Mouse (Mus musculus): ENCODE measurements around the gene Wdr95. TPM values are rescaled to one million over a fixed set of nuclear protein-coding genes. Genes with fewer than 3 reads are reported as not detected.

Wdr95 gene
- total and polyA plus RNA-seq, 3 experiments = not detected

GRCm38 (mm10) chr5:149655636-149656035, 127.2 kb downstream of the Wdr95 start:
- Histone ChIP-seq H3K27me3 (ENCODE audit: control insufficient read depth in 1 of 2, insufficient read depth in 2 of 2, low read length in 2 of 2) (no peaks in the 10 kb centered on the region), H3K9ac (ENCODE audit: control insufficient read depth, low read depth, low read length, poor library complexity, severe bottlenecking) (no peak overlapping the region), H3K79me2 (ENCODE audit: control insufficient read depth, insufficient read depth, low read length, poor library complexity) (no peaks in the 10 kb centered on the region), H3K36me3 (ENCODE audit: control insufficient read depth in 1 of 2, insufficient read depth in 2 of 2, low read length in 2 of 2) (peaks cover 0 to 12% of the 10 kb centered on the region in 2 experiments; a peak in 2 of 4 replicates), H3K9me3 (replicated peaks; ENCODE audit: insufficient read depth, low read length) (no peaks in the 10 kb centered on the region), H3K4me1 (ENCODE audit: control insufficient read depth in 1 of 2, insufficient read depth in 2 of 2, low read length in 2 of 2) (peaks cover 2 to 16% of the 10 kb centered on the region in 2 experiments; a peak in 3 of 4 replicates), H3K4me3 (ENCODE audit: control insufficient read depth in 1 of 2, insufficient read depth in 1 of 2, low read depth in 2 of 2, low read length in 2 of 2) (no peak overlapping the region), H3K27ac (ENCODE audit: control insufficient read depth, low read depth, low read length) (no peak overlapping the region)
- TF ChIP-seq NRF1 (IDR thresholded peaks at IDR 0.05; ENCODE audit: insufficient read depth, low read depth, low read length, poor library complexity, severe bottlenecking) (no peak), EP300 (IDR thresholded peaks at IDR 0.05; ENCODE audit: low read depth in 1 of 2, low read length in 2 of 2) (no peak), ELF1 (IDR thresholded peaks at IDR 0.05; ENCODE audit: low read depth, low read length) (no peak), ZNF384 (IDR thresholded peaks at IDR 0.05; ENCODE audit: low read depth, low read length) (no peak), POLR2A (IDR thresholded peaks at IDR 0.05; ENCODE audit: control insufficient read depth in 1 of 2, insufficient read depth in 1 of 2, low read depth in 1 of 2, low read length in 2 of 2, poor library complexity in 1 of 2) (no peak), MXI1 (IDR thresholded peaks at IDR 0.05; ENCODE audit: low read depth, low read length) (no peak), GATA1 (IDR thresholded peaks at IDR 0.05; ENCODE audit: low read depth, low read length) (no peak), RCOR1 (IDR thresholded peaks at IDR 0.05; ENCODE audit: low read depth, low read length) (no peak), ZKSCAN1 (IDR thresholded peaks at IDR 0.05; ENCODE audit: low read depth, low read length) (no peak), CHD1 (IDR thresholded peaks at IDR 0.05; ENCODE audit: low read depth, low read length) (no peak), MAFK (IDR thresholded peaks at IDR 0.05; ENCODE audit: borderline replicate concordance, low read depth, low read length) (no peak), MAZ (IDR thresholded peaks at IDR 0.05; ENCODE audit: low read depth, low read length) (no peak), SMC3 (IDR thresholded peaks at IDR 0.05; ENCODE audit: low read depth, low read length) (no peak), CHD2 (IDR thresholded peaks at IDR 0.05; ENCODE audit: low read length) (no peak), RAD21 (IDR thresholded peaks at IDR 0.05; ENCODE audit: low read depth, low read length) (no peak), GABPA (IDR thresholded peaks at IDR 0.05; ENCODE audit: low read depth, low read length) (no peak)
- no peak for DNase-seq (ENCODE audit: low read depth, low spot score)

GRCm38 (mm10) chr5:149658022-149658421, 129.5 kb downstream of the Wdr95 start:
- peaks cover 0 to 12% of the 10 kb centered on the region in 2 experiments; a peak in 2 of 4 replicates for H3K36me3 ChIP-seq (ENCODE audit: control insufficient read depth in 1 of 2, insufficient read depth in 2 of 2, low read length in 2 of 2)
- TF ChIP-seq MAZ (IDR thresholded peaks at IDR 0.05; ENCODE audit: low read depth, low read length) = no peak
- no peak for TF ChIP-seq TBP (IDR thresholded peaks at IDR 0.05; ENCODE audit: low read depth, low read length)
- no peak for TF ChIP-seq POLR2A (IDR thresholded peaks at IDR 0.05; ENCODE audit: control insufficient read depth in 1 of 2, insufficient read depth in 1 of 2, low read depth in 1 of 2, low read length in 2 of 2, poor library complexity in 1 of 2)
- no peak for TF ChIP-seq CHD2 (IDR thresholded peaks at IDR 0.05; ENCODE audit: low read length)
- TF ChIP-seq SIN3A (IDR thresholded peaks at IDR 0.05; ENCODE audit: low read length) = no peak
- TF ChIP-seq GABPA (IDR thresholded peaks at IDR 0.05; ENCODE audit: low read depth, low read length) = no peak
- no peak for TF ChIP-seq ELF1 (IDR thresholded peaks at IDR 0.05; ENCODE audit: low read depth, low read length)
- no peak for TF ChIP-seq MAX (IDR thresholded peaks at IDR 0.05; ENCODE audit: low read length)
- TF ChIP-seq RAD21 (IDR thresholded peaks at IDR 0.05; ENCODE audit: low read depth, low read length) = no peak
- no peak for TF ChIP-seq E2F4 (IDR thresholded peaks at IDR 0.05; ENCODE audit: borderline replicate concordance, low read depth, low read length)
- TF ChIP-seq NELFE (IDR thresholded peaks at IDR 0.05; ENCODE audit: low read depth, low read length) = no peak
- no peak for TF ChIP-seq CHD1 (IDR thresholded peaks at IDR 0.05; ENCODE audit: low read depth, low read length)
- no peak for TF ChIP-seq ZC3H11A (IDR thresholded peaks at IDR 0.05; ENCODE audit: low read depth, low read length)
- no peak for TF ChIP-seq POLR2AphosphoS2 (IDR thresholded peaks at IDR 0.05; ENCODE audit: low read length)
- peak; percentile 57; the same call in 1 of the 2 replicates for TF ChIP-seq ZNF384 (IDR thresholded peaks at IDR 0.05; ENCODE audit: low read depth, low read length)
- TF ChIP-seq POLR2AphosphoS5 (IDR thresholded peaks at IDR 0.05; ENCODE audit: borderline replicate concordance, low read depth, low read length) = no peak
- no peak for TF ChIP-seq RCOR1 (IDR thresholded peaks at IDR 0.05; ENCODE audit: low read depth, low read length)
- TF ChIP-seq MYC (IDR thresholded peaks at IDR 0.05; ENCODE audit: low read depth, low read length) = peak; percentile 77; the same call in 1 of the 2 replicates
- no peak for TF ChIP-seq MYB (IDR thresholded peaks at IDR 0.05; ENCODE audit: low read depth, low read length)
- no peak for TF ChIP-seq TAL1 (IDR thresholded peaks at IDR 0.05; ENCODE audit: low read length)
- TF ChIP-seq TCF12 (IDR thresholded peaks at IDR 0.05; ENCODE audit: low read depth, low read length) = no peak
- peak in 2 of 3 experiments; percentile 20 to 43; a peak in 4 of 6 replicates for TF ChIP-seq CTCF (IDR thresholded peaks at IDR 0.05 in 2 of 3, conservative IDR thresholded peaks at IDR 0.05 in 1 of 3; ENCODE audit: control insufficient read depth in 1 of 3, insufficient read depth in 1 of 3, low read depth in 2 of 3, low read length in 3 of 3, poor library complexity in 1 of 3, severe bottlenecking in 1 of 3)
- H3K4me3 ChIP-seq (ENCODE audit: control insufficient read depth in 1 of 2, insufficient read depth in 1 of 2, low read depth in 2 of 2, low read length in 2 of 2) = no peak overlapping the region
- H3K27ac ChIP-seq (ENCODE audit: control insufficient read depth, low read depth, low read length) = no peak overlapping the region
- no peak overlapping the region for H3K9ac ChIP-seq (ENCODE audit: control insufficient read depth, low read depth, low read length, poor library complexity, severe bottlenecking)
- H3K9me3 ChIP-seq (replicated peaks; ENCODE audit: insufficient read depth, low read length) = no peaks in the 10 kb centered on the region
- H3K79me2 ChIP-seq (ENCODE audit: control insufficient read depth, insufficient read depth, low read length, poor library complexity) = no peaks in the 10 kb centered on the region
- H3K4me1 ChIP-seq (ENCODE audit: control insufficient read depth in 1 of 2, insufficient read depth in 2 of 2, low read length in 2 of 2) = peaks cover 2 to 16% of the 10 kb centered on the region in 2 experiments; a peak in 3 of 4 replicates
- no peaks in the 10 kb centered on the region for H3K27me3 ChIP-seq (ENCODE audit: control insufficient read depth in 1 of 2, insufficient read depth in 2 of 2, low read length in 2 of 2)
- DNase-seq (ENCODE audit: low read depth, low spot score) = peak; percentile 52

Measured in MEL (cell line).